Mouse (Mus musculus) bone marrow, adult 2 months (tissue): ENCODE results near the gene Ern1. TPM values are rescaled to one million over a fixed set of nuclear protein-coding genes. Genes with fewer than 3 reads are reported as not detected.

Source experiments
- H3K27ac ChIP-seq: fragments of 200-500 bp; 2 replicates; pipeline ENCODE4 v1.5.1; 2012; ENCODE audit warnings: low read depth, mild to moderate bottlenecking, control low read depth, inconsistent platforms, low read length; ENCODE audit not compliant: control insufficient read depth, poor library complexity, insufficient read depth
- H3K4me1 ChIP-seq: fragments of 200-500 bp; 2 replicates; pipeline ENCODE4 v1.6.1; 2011; ENCODE audit warnings: low read length; ENCODE audit not compliant: control insufficient read depth, insufficient read depth
- H3K4me3 ChIP-seq: fragments of 200-500 bp; replicated peaks from 2 replicates; pipeline ENCODE3; 2011; ENCODE audit warnings: mild to moderate bottlenecking, low read depth, low read length, control low read depth; ENCODE audit not compliant: control insufficient read depth
- CTCF ChIP-seq: fragments of 200-500 bp; IDR thresholded peaks from 2 replicates; pipeline ENCODE4 v1.5.1; 2011; ENCODE audit warnings: low read length, control low read depth; ENCODE audit not compliant: control insufficient read depth, insufficient read depth
- POLR2A ChIP-seq: fragments of 200-500 bp; IDR thresholded peaks from 2 replicates; pipeline ENCODE4 v1.6.1; 2011; ENCODE audit warnings: low read depth, mild to moderate bottlenecking, control low read depth, low read length, borderline replicate concordance; ENCODE audit not compliant: control insufficient read depth
- WGBS: fragments of 180-500 bp; shearing (Covaris S2); methylation state at CpG from one replicate; pipeline ENCODE4 v1.1.7; 2018; 5-methylcytosine and 5-hydroxymethylcytosine counted together
- polyA plus RNA-seq: library from polyadenylated mRNA; stranded (reverse); fragments of >200 nt; gene quantifications from 2 replicates; pipeline ENCODE4 v1.2.4, GENCODE M21; 2011; ENCODE audit warnings: low replicate concordance; ENCODE audit not compliant: missing spikeins, insufficient read depth, insufficient read length

Ern1 gene
- polyA plus RNA-seq, 1 experiment, result 13.4 TPM

- Histone ChIP-seq H3K4me3 (no peak overlapping the region), H3K27ac (no peak overlapping the region; the same call in 1 of the 2 replicates), H3K4me1 (peaks cover 3% of the 10 kb centered on the region)
- TF ChIP-seq POLR2A (no peak), CTCF (no peak)
- WGBS, result 30% methylated on average over 3 of the region's 3 CpGs
Observed at GRCm38 (mm10) chr11:106389611-106390010, 98.0 kb downstream of the Ern1 start.

GRCm38 (mm10) chr11:106387791-106388216, 99.8 kb downstream of the Ern1 start, which contains the start of gene Icam2:
TSS of gene Icam2 (minus strand) at chr11:106388075.
- WGBS, result under 1% methylated on average over 6 of the region's 6 CpGs
- no peak for TF ChIP-seq POLR2A
- no peak for TF ChIP-seq CTCF

GRCm38 (mm10) chr11:106387020-106387419, 100.6 kb downstream of the Ern1 start:
- TF ChIP-seq POLR2A (no peak), CTCF (no peak)
- Histone ChIP-seq H3K4me3 (peak overlapping the region; percentile 71), H3K27ac (peak overlapping the region; percentile 92; the same call in 1 of the 2 replicates), H3K4me1 (peaks cover 5% of the 10 kb centered on the region)
- 7% methylated on average over 6 of the region's 6 CpGs for WGBS

More at GRCm38 (mm10) chr11:106387791-106388216, 99.8 kb downstream of the Ern1 start, which contains the start of gene Icam2:
- Histone ChIP-seq H3K4me3 (peak within 1 kb of the TSS; percentile 71), H3K27ac (peak within 1 kb of the TSS; percentile 92), H3K4me1 (peaks cover 5% of the 10 kb centered on the region)

GRCm38 (mm10) chr11:106386409-106386808, 101.2 kb downstream of the Ern1 start:
- peaks cover 5% of the 10 kb centered on the region for H3K4me1 ChIP-seq
- WGBS, result 56% methylated on average over 3 of the region's 3 CpGs
- H3K27ac ChIP-seq, result no peak overlapping the region

GRCm38 (mm10) chr11:106383051-106383790, 104.4 kb downstream of the Ern1 start:
- TF ChIP-seq CTCF (no peak), POLR2A (no peak)
- H3K4me3 ChIP-seq, result no peak overlapping the region
- H3K27ac ChIP-seq, result 0 out of 2 replicates have a peak overlapping the region, but pooled peaks have one; percentile 4
- 44% methylated on average over 6 of the region's 6 CpGs for WGBS
- peaks cover 3% of the 10 kb centered on the region; the same call in 1 of the 2 replicates for H3K4me1 ChIP-seq

More at GRCm38 (mm10) chr11:106386409-106386808, 101.2 kb downstream of the Ern1 start:
- no peak overlapping the region for H3K4me3 ChIP-seq
- TF ChIP-seq POLR2A (no peak), CTCF (no peak)

- H3K4me1 ChIP-seq, result peaks cover 2% of the 10 kb centered on the region; the same call in 1 of the 2 replicates
- no peak overlapping the region for H3K27ac ChIP-seq
- WGBS, result 31% methylated on average over 5 of the region's 5 CpGs
- H3K4me3 ChIP-seq, result no peak overlapping the region
- TF ChIP-seq POLR2A, result no peak
- no peak for TF ChIP-seq CTCF
Observed at GRCm38 (mm10) chr11:106382424-106382823, 105.2 kb downstream of the Ern1 start.

GRCm38 (mm10) chr11:106381883-106382282, 105.8 kb downstream of the Ern1 start:
- H3K4me1 ChIP-seq, result peaks cover 2% of the 10 kb centered on the region; the same call in 1 of the 2 replicates
- TF ChIP-seq POLR2A (no peak), CTCF (no peak)
- WGBS, result 46% methylated on average over 7 of the region's 7 CpGs
- H3K4me3 ChIP-seq, result no peak overlapping the region
- no peak overlapping the region for H3K27ac ChIP-seq

- 84% methylated on average over 11 of the region's 11 CpGs for WGBS
Observed at GRCm38 (mm10) chr11:106381011-106381410, 106.6 kb downstream of the Ern1 start.

More at GRCm38 (mm10) chr11:106381011-106381410, 106.6 kb downstream of the Ern1 start:
- TF ChIP-seq POLR2A, result no peak
- TF ChIP-seq CTCF, result 0 out of 2 replicates have a peak, but pooled peaks have one; percentile 5
- Histone ChIP-seq H3K27ac (no peak overlapping the region), H3K4me3 (no peak overlapping the region), H3K4me1 (peaks cover 2% of the 10 kb centered on the region; the same call in 1 of the 2 replicates)
